Mouse (Mus musculus) testis, postnatal 14 days (tissue): ENCODE measurements around the gene Tmem184b.

Source experiments
- DNase-seq: peaks from one replicate; pipeline ENCODE4 v3.0.0; 2021; ENCODE audit warnings: low spot score

Gene Tmem184b

GRCm38 (mm10) chr15:79342641-79343337, 60.6 kb downstream of the Tmem184b start:
- DNase-seq, result no peak

GRCm38 (mm10) chr15:79338978-79339377, 64.4 kb downstream of the Tmem184b start:
- DNase-seq, result no peak

GRCm38 (mm10) chr15:79335061-79335655, 68.2 kb downstream of the Tmem184b start:
- DNase-seq, result no peak

- DNase-seq, result no peak
Observed at GRCm38 (mm10) chr15:79333409-79333808, 70.0 kb downstream of the Tmem184b start.

GRCm38 (mm10) chr15:79330521-79330920, 72.8 kb downstream of the Tmem184b start:
- DNase-seq, result no peak

- DNase-seq, result no peak
Observed at GRCm38 (mm10) chr15:79329979-79330363, 73.4 kb downstream of the Tmem184b start.

GRCm38 (mm10) chr15:79329346-79329978, 73.9 kb downstream of the Tmem184b start:
- DNase-seq, result no peak

GRCm38 (mm10) chr15:79328939-79329275, 74.5 kb downstream of the Tmem184b start:
- no peak for DNase-seq

GRCm38 (mm10) chr15:79328058-79328938, 75.1 kb downstream of the Tmem184b start, which contains the start of gene Pla2g6:
Pla2g6 (minus strand) TSS chr15:79328390.
- DNase-seq, result peak; percentile 100

GRCm38 (mm10) chr15:79326971-79327961, 76.1 kb downstream of the Tmem184b start:
- no peak for DNase-seq

- DNase-seq, result no peak
Observed at GRCm38 (mm10) chr15:79326264-79326663, 77.1 kb downstream of the Tmem184b start.

GRCm38 (mm10) chr15:79325742-79326141, 77.6 kb downstream of the Tmem184b start:
- DNase-seq, result no peak

- DNase-seq, result no peak
Observed at GRCm38 (mm10) chr15:79324373-79324772, 79.0 kb downstream of the Tmem184b start.

GRCm38 (mm10) chr15:79323791-79324155, 79.6 kb downstream of the Tmem184b start:
- DNase-seq, result no peak

- peak; percentile 45 for DNase-seq
Observed at GRCm38 (mm10) chr15:79322991-79323790, 80.2 kb downstream of the Tmem184b start.

- DNase-seq, result peak; percentile 83
Observed at GRCm38 (mm10) chr15:79322281-79322990, 80.9 kb downstream of the Tmem184b start.

- no peak for DNase-seq
Observed at GRCm38 (mm10) chr15:79321733-79322190, 81.6 kb downstream of the Tmem184b start.

GRCm38 (mm10) chr15:79313848-79314369, 89.5 kb downstream of the Tmem184b start:
- DNase-seq, result no peak
